Mouse (Mus musculus) kidney, postnatal 14 days (tissue): Measurements from ENCODE around the gene Krtap4-9.
"Not testable (repeated sequence)": the region's sequence is repeated elsewhere in the genome, so short reads cannot be mapped to it uniquely, and the experiment has no call there.

ENCODE experiments used
- DNase-seq: peaks from one replicate; pipeline ENCODE4 v3.0.0; 2022; ENCODE audit warnings: mixed read lengths

Krtap4-9 gene

GRCm38 (mm10) chr11:99784900-99785299 lies at the start of gene Krtap4-9:
Gene Krtap4-9 (plus strand): TSS chr11:99785200.
- DNase-seq = not testable (repeated sequence)

- DNase-seq = peak; percentile 14
Observed at GRCm38 (mm10) chr11:99743985-99744384, 41.0 kb upstream of the Krtap4-9 start.

- no peak for DNase-seq
Observed at GRCm38 (mm10) chr11:99758877-99759276, 26.1 kb upstream of the Krtap4-9 start.

- DNase-seq = no peak
Observed at GRCm38 (mm10) chr11:99768410-99768809, 16.6 kb upstream of the Krtap4-9 start.

- not testable (repeated sequence) for DNase-seq
Observed at GRCm38 (mm10) chr11:99772813-99773212, 12.2 kb upstream of the Krtap4-9 start, which contains the start of gene Gm11595. Gene Gm11595 (minus strand): TSS chr11:99772913.

GRCm38 (mm10) chr11:99778401-99778800 lies 6.6 kb upstream of the Krtap4-9 start:
- DNase-seq = no peak

- no peak for DNase-seq
Observed at GRCm38 (mm10) chr11:99780604-99781003, 4.4 kb upstream of the Krtap4-9 start, which contains the start of gene Krtap4-8. Gene Krtap4-8 (minus strand): TSS chr11:99780704.

GRCm38 (mm10) chr11:99793367-99793766 lies 8.4 kb downstream of the Krtap4-9 start, which contains the start of gene Gm11596:
Gene Gm11596 (minus strand): TSS chr11:99793467.
- no peak for DNase-seq

GRCm38 (mm10) chr11:99798832-99799231 lies 13.8 kb downstream of the Krtap4-9 start, which contains the start of gene Gm11569:
Gene Gm11569 (minus strand): TSS chr11:99798932.
- not testable (repeated sequence) for DNase-seq

- DNase-seq = not testable (repeated sequence)
Observed at GRCm38 (mm10) chr11:99804346-99804745, 19.3 kb downstream of the Krtap4-9 start, which contains the start of gene Gm11554. Gene Gm11554 (minus strand): TSS chr11:99804446.

GRCm38 (mm10) chr11:99809792-99810191 lies 24.8 kb downstream of the Krtap4-9 start, which contains the start of gene Krtap4-13:
Gene Krtap4-13 (minus strand): TSS chr11:99809892.
- not testable (repeated sequence) for DNase-seq

- DNase-seq = not testable (repeated sequence)
Observed at GRCm38 (mm10) chr11:99815566-99815965, 30.6 kb downstream of the Krtap4-9 start, which contains the start of gene Gm11564. Gene Gm11564 (minus strand): TSS chr11:99815666.
